Mouse (Mus musculus): ENCODE results near the gene Arid5a.

Arid5a gene

DNA sequence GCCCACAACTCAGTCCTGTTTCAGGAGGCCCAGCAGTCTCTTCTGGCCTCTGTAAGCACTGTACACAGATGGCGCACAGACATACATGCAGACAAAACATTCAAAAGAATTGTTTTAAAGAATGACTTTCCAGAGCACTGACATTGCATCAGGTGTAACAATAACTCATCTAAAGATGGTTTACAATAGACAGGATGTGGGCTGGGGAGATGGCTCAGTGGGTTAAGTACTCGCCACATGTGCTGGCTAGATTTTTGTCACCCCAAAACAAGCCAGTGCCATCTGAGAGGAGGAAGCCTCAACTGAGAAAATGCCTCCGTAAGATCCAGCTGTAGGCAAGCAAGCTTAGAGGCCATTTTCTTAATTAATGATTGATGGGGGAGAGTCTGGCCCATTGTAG, 13.1 kb upstream of the Arid5a start:
- DNase-seq (ENCODE audit: low read depth) = no peak

DNA sequence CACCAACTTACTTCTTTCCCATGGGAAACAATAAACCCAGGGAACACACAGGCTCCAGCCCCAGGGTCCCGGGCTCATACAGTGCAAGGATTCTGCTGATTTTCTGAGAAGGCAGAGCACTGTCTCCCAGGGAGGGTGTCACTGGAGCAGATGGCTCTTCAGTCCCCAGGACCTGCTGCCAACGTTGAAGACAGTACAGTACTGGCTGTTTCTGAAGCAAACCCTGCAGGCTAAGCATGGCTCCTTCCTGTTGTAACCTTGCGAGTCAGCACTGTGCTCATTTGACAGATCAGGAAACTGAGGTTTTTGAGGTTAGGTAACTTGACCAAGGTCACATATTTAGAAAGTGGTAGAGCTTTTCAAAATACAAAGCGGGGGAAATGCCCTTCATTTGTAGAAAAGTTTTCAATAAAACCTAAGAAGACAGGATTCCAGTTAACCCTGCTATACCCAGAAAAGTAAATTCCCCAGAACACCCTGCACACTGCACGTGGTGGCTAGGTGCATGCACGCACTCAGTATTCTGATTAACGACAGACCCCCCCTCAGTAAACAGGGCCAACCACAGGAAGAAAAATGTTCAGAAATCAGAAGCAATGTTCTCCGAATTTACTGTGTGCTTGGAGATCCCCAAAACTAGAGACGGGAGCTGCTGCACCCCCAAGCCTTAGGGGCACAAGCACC, 10.9 kb upstream of the Arid5a start:
- no peak for DNase-seq (ENCODE audit: low read depth)

DNA sequence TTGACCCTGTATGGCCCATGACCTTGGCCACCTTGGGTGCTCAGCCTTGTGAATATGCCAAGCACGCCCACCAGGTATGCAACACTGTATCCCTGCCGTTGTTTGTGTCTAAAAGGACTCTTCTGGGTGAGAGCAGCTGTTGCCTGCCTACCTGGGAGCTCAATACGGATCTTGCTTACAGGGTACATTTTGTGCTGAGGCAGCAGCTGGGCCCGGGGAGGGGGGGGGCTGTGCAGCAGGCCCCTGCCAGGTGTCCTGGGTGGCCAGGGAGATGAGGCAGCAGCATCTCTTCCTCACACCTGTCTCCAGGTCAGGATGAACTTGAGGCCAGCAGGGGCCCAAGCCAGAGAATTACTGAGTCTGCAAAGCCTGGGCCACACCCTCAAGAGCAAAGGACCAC, 9.4 kb upstream of the Arid5a start:
- no peak for DNase-seq (ENCODE audit: low read depth)

DNA sequence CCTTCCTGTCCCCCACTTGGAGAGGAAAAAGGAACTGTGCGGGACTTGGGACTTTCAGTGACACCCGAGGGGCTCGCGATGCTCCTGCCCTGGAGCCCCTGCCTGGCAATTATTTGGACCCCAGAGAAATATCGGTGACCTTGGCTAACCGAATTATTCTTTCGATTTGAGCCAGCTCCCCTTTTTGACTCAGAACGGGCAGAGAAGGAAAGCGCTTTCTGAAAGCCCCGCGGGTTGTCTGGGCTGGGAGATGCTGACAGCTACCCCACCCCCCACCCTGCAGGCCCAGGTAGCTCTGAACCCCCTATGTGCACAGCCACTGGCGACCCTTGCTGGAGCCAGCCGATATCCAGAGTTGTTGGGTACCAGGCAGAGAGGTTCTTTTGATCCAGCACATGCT, 8.4 kb upstream of the Arid5a start:
- no peak for DNase-seq (ENCODE audit: low read depth)

DNA sequence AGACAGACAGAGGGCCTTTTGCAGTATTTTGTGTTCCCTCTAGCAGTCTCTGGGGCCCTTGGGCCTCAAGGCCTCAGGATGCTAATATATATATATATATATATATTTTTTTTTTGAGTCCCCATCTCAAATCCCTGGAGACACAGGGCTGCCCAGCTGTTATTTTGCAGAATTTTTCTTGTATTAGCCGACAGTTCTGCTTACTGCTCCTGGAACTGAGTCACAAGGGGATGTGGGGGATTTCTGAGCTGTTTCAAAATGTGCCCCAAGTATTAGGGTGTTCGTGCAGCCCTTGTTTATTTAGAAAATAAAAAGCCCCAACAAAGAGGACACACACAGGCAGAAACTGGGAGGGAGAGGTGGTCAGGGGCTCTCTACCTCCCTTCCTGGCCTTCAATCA, 7.9 kb upstream of the Arid5a start:
- no peak for DNase-seq (ENCODE audit: low read depth)

DNA sequence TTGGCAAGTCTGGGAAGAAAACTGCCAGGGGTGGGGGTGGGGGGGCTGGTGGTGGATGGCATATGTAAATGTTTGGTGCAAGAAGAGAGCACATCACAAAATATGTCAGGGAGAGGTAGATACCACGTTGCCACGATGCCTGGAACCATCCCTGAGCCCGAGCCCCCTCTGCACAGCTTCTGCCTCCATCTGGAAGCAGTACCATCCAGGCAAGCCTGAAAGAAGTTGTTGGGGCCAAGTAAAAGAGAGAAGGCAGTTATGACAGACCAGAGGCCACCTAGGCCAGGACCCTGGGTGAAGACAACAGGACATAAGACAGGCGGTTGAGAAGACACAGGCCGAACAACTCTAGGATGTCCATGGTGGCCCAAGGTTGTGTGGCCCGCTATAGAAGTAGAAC, 7.0 kb upstream of the Arid5a start:
- no peak for DNase-seq (ENCODE audit: low read depth)

DNA sequence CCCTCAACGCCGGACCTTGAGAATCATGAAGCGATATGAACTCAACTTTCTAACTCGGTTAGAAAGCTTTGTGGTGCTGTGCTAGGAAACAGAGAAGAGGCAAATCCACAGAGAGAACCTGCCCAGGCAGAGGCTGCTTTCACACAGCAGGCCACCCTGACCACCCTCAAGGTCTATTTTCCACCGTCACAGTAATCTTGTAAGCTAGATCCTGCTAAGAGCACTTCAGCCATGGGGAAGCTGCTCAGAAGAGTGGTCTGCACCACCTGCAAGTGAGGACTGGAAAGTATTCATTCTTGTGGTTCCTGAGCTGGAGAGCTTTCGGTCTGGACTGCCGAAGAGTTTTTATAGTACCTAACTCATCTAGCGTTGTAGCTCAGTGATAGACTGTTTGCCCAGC, 5.3 kb upstream of the Arid5a start:
- DNase-seq (ENCODE audit: low read depth) = no peak

DNA sequence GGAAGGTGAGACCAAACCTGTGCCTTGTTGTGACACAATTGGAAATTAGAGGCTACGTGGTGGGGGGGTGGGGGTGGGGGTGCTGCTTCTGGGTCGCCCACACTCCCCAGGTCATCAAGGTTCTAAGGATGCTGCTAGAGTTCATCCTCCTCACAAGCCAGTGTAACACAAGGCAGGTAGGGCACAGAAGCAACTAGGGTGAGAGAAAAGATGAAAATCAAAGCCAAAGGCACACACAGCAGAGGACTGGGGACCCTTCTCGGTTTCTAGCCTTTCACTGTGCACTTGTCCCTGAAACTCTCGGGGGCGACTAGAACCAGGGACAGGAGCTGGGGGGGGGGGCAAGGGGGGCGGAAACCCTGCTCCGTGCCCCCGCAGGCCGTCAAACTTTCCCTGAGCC, 4.6 kb upstream of the Arid5a start:
- DNase-seq (ENCODE audit: low read depth) = no peak

DNA sequence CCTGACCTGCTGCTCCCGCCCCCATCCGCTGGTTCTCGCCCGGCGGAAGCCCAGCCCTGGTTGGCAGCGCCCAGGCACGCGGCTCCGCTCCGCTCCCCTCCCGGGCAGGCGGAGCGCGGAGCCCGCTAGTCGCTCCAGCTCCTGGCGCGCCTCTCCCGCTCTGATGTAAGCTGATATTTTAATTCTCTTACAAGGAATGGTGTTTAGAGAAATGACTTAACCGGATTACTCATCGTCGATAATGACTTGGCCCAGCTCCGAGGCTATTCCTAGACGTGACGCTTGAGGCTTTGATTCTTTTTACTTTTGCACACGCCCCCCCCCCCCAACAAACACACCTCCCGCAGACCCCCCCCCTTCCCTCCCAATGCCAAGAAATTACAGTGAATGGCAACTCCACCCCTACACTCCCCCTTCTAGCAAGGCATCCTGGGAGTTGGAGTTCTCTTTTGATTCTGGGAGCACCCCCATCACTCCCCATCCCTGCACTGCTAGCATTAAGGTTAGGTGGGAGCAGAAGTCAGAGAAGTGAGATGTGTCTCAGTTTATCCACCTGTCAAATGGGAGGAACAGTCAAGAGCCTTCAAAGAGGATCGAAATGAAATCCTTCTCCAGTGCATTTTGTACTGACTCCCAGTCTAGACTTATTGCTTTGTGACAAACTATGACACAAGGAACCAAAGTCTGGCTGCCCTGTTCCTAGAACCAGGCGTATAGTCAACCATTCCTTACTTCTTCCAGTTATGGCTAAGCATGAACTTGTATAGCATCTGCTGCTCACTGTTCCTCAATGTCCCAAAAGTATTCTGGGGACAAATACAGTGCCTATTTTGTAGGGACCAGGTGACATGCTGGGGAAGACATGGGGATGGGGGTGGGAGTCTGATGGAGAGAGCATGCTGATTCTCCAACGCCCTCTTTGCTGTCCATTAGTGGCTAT, 3.9 kb upstream of the Arid5a start:
- no peak for DNase-seq (ENCODE audit: low read depth)

DNA sequence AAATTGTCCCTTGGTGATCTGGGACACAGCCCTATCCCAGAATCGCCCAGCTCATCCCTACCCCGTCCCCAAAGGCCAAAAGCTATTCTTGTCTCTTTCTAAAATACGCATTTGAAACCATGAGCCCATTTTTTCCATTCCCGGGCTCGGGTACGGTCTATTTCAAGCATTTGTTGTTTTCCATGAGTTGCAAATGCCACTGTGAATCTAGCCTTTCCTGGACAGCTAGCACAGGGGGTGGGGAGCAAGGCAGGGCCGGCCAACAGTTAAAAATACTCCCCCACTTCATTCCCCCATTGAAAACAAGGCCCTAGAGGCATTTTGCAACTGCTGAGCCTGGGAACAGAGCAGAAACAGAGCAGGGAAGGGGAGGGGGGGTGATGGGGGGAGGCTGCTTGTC, 2.8 kb upstream of the Arid5a start:
- no peak for DNase-seq (ENCODE audit: low read depth)

DNA sequence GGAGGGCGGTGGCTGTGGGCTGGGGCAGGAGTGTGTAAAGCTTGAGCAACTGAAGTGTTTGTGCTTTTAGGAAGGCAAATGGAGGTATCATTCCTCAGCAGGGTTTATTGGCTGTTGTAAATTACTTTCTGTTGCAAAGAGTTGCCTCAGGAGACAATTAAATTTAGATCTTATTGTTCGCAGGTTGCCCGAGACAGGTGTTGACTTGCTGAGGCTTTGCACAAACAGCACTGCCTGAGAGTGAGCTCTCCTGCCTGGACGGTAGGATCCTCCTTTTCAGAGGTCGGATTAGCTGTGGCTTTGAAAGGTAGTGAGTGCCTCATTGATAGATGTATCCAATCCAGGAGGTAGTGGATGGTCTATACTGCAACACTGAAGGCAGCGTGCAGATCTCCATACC, 1.4 kb upstream of the Arid5a start:
- DNase-seq (ENCODE audit: low read depth) = no peak

DNA sequence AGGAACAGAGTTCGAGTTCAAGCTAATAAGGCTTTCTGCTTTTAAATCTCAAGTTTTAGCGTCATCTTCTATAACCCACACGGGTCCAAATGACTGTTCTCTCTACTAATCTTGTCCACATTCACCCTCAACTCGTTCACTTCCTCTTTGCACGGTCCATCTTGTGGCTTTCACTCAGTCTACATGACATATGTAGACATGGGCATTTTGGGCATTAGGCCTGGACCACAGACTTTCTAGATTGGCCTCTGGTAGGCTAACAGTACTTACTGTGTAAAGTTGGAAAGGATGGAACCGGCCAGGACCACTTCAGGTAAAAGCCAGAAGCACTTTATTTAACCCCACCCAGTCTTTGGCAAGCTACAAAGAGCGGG, 425 bp upstream of the Arid5a start:
- DNase-seq (ENCODE audit: low read depth) = no peak

DNA sequence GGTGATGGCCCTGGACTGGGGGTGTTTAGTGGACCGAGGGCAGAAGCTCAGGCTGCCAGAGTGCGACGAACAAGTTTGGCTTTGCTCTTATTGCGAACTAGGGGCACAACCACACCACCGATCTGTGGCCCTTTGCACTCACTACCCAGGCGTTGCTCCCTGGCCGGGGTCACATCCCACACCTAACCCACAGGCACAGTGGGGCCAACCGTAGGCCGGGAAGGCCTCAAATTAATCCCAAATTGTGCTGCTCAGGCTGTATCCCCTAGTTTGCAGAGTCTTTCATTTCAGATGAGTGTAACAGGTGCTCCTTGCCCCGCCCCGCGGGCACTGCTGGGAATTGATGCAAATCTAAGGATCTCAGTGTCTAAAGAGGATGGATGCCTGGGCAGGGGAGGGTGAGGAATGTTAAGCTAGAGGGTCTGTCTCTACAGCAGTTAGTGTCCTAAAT, 943 bp downstream of the Arid5a start:
- no peak for DNase-seq (ENCODE audit: low read depth)

DNA sequence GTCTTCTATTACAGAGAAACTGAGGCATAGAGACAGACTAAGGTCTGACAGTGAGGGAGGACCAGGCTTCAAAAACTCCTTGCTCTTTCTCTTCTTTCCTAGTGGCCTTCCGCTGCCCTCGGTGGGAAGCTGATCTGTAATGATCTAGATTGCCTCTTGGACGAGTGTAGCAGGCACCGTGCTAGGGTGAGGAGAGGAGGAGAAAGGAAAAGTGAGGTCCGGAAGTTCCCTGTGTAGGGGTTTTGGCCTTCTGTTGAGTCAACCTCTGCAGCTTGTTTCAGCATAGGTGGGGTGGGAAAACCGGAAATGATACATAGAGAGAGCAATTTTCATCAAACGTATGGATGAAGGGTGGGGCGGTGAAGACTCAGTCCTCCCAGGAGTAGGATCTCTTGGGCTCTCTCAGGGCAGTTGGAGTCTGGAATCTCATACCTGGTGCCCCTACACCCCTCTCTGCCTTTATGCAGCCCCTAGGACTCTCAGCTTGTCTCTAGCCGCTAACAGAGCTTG, 1.5 kb downstream of the Arid5a start:
- no peak for DNase-seq (ENCODE audit: low read depth)

DNA sequence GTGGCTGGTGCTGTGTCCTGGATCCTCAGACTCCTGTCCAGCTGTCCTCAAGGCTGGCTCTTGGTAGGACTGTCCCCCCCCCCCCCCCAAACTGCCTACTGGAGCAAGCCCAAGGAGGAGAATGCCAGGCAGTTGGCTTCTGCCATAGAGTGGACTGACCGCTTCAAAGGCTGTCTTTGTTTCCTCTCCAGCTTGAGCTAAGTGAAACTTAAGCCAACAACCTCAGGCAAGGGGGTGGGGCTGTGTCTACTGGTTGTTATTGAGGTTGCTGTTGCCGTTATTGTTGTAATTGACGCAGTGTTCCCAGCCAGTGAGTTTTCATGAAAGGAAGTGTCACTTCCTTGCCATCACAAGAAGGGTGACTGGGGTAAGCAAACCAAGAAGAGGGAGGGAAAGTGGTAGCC, 2.0 kb downstream of the Arid5a start:
- DNase-seq (ENCODE audit: low read depth) = no peak

DNA sequence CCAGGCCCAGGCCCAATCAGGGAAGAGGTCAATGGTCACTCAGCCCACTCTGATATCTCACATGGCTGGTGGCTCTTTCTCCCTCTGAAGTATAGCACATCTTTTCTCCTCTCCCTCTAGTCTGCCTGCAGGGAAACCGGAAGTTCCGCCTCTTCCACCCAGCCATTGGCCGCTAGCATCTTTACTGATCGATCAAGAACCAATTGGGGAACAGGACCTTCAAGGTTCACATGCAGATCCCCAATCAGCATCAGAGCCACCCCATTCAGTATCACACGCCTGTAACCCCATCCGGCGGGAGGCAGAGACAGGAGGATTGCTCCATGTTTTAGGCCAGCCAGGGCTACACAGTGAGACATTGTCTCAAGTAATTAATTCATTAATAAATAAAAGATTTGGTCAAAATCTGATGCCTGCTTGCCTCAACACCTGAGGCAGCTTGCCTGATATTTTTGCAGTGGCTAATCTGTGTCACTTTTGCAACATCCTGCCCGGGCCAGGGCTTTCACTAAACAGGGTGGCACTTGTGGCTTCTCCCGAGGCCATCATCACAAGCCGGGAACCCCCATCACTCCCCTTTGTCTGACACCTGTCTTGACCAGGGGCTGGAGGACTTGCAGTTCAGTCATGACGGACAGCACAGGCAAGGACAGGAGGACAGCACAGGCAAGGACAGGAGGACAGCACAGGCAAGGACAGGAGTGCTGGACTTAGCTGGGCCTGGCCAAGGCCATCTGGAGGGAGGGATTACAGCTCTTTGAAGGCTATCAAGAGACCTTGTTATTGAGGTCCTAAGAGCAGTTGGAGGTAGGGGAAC, 7.6 kb downstream of the Arid5a start:
- no peak for DNase-seq (ENCODE audit: low read depth)

DNA sequence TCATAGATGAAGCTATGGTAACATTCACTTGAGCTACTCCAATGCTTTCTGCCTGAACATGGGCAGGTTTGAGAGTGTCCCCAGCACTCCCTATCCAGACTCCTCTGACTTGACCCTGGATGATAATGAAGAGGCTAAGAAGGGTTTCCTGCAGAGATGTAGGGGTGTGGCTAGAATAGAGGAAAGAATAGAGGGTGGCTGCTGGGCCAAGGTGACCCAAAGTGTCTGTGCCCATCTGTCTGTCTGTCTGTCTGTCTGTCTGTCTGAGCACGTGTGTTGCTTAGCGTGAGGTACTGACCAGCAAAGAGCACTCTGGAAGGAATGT, 8.2 kb downstream of the Arid5a start:
- DNase-seq (ENCODE audit: low read depth) = no peak

DNA sequence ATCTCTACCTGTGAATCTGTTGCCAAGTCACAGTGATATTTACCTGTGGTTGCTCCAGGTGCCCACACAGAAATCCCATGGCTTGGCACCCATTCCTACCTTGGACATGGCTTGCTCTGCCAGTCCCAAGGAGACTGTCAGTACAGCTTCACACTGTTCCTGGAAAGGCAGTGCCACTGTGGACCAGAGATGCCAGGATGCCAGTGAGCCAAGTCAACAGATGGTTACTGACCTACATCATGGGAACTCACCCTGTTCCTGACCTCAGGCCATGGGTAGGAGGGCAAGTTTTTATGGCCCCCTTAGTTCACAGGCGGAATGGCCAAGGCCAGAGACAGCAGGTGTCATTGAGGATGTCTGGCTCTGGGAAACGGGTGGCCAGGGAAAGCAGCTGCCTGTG, 13.6 kb downstream of the Arid5a start:
- no peak for DNase-seq (ENCODE audit: low read depth)

DNA sequence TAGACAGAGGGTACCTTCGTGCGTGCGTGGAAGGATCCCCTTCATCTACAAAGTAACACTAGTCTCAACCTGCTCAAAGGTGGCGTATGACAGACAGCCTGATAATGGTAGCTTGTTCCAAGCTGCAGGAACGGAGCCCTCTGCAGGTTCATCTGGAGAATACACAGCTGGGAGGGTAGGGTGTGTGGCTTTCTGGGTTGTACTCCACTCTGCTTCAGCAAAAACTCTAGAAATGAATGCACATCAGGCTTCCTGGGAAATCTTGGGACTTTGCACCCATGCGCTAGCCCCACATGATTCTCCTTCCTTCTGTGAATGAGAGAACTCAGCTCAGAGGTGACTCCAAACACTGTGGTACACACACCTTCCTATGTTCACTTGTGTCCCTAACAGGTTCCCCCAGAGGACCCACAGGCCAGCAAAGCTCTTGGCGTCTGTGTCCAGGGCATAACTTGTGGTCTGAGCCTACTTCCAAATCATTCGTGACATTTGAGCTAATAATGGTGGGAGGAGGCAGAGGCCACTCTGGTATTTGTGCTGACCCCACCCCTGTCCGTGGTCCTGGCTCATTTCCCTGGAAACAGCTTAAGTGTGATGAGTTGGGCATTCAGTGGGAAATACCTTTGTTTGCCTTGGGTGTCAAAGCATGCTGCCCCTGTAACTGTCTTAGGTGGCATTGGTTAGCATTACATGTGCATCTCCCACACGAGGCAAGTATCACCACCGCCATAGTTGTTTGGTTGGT, 14.5 kb downstream of the Arid5a start:
- no peak for DNase-seq (ENCODE audit: low read depth)

DNA sequence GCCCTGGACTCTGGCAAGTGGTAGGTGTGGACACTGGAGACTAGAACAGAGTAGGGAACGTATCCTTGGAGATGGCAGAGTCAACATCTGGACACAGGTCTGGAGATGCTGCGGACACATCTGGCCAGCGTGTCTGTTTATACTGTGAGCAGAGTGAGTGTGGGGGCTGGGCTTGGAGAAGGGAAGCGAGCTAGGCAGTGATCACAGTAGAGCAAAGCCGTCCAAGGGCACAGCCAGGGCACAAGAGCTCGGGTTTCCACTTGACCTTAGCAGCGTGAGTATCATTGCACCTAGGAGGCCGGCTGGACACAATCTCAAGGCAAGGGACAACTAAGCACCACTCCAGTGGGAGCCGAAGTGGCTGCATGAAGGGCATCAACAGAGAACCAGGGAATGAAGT, 15.5 kb downstream of the Arid5a start:
- no peak for DNase-seq (ENCODE audit: low read depth)

DNA sequence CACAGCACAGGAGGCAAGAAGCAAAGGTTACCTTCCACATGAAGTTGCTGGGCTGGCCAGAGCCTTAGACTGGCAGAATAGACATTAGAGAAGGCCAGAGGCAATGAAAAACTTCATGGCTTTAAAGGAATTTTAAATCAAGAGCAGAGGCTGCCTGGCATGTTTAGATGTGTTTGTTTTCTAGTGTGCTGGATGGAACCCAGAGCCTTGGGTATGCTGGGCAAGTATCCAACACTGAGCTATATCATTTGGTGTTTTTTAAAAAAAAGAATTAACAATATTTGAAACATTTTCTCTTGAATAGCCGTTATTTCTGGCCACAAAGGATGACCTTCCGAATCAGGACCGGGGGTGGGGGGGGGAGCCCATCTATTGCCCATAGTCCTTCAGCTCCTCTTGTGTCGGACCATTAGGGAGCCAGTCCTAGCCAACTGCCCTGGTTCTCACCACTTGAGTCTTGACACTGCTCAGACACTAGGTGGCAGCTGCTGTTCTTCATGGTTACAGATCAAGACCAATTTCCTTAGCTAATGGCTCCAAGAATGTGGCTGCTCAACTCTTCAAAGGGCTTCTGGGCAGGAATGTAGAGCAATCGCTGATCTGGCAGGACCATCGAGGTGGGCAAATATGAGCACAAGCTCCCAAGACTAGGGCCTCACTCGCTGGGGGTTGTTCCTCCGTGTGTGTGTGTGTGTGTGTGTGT, 16.4 kb downstream of the Arid5a start:
- DNase-seq (ENCODE audit: low read depth) = no peak

All from c-Kit-positive CD71-negative TER-119-negative erythroid progenitor cells, embryonic 14.5 days (primary cell).